Mouse (Mus musculus) midbrain, embryonic 11.5 days (tissue): Measurements from ENCODE around the gene Ppcdc. TPM values are rescaled to one million over a fixed set of nuclear protein-coding genes. Genes with fewer than 3 reads are reported as not detected.
"Not testable (repeated sequence)": the region's sequence is repeated elsewhere in the genome, so short reads cannot be mapped to it uniquely, and the experiment has no call there.

Source experiments
- ATAC-seq: fragments of 200-750 bp; cut with Nextera tagmentation; 2 replicates; pipeline ENCODE4 v1.8.0; 2017; ENCODE audit warnings: moderate TSS enrichment, moderate library complexity; ENCODE audit not compliant: low FRiP score
- DNase-seq: peaks from one replicate; pipeline ENCODE4 v3.0.0; 2015; ENCODE audit warnings: low spot score; ENCODE audit errors: missing footprints
- H3K27ac ChIP-seq: fragments of 300-500 bp; sonication (generic); 2 replicates; pipeline ENCODE4 v1.5.1; 2014; ENCODE audit warnings: low read depth, low read length
- H3K27me3 ChIP-seq: fragments of 300-500 bp; sonication (generic); 2 replicates; pipeline ENCODE4 v1.6.1; 2014; ENCODE audit warnings: mild to moderate bottlenecking, low read length, moderate library complexity, mixed read lengths; ENCODE audit not compliant: control insufficient read depth, insufficient read depth
- H3K36me3 ChIP-seq: fragments of 300-500 bp; sonication (generic); 2 replicates; pipeline ENCODE4 v1.6.1; 2014; ENCODE audit warnings: mild to moderate bottlenecking, low read length, moderate library complexity, mixed read lengths; ENCODE audit not compliant: control insufficient read depth, insufficient read depth
- H3K4me1 ChIP-seq: fragments of 300-500 bp; sonication (generic); 2 replicates; pipeline ENCODE4 v1.6.1; 2014; ENCODE audit warnings: low read length; ENCODE audit not compliant: control insufficient read depth, insufficient read depth
- H3K4me2 ChIP-seq: fragments of 300-500 bp; sonication (generic); 2 replicates; pipeline ENCODE4 v1.6.1; 2014; ENCODE audit warnings: mild to moderate bottlenecking, moderate library complexity
- H3K4me3 ChIP-seq: fragments of 300-500 bp; sonication (generic); 2 replicates; pipeline ENCODE4 v1.5.1; 2014; ENCODE audit warnings: low read depth, low read length
- H3K9ac ChIP-seq: fragments of 300-500 bp; sonication (generic); 2 replicates; pipeline ENCODE4 v1.6.1; 2014; ENCODE audit warnings: low read length
- H3K9me3 ChIP-seq: fragments of 300-500 bp; sonication (generic); 2 replicates; pipeline ENCODE4 v1.6.1; 2016; ENCODE audit warnings: low read length; ENCODE audit not compliant: control insufficient read depth
- WGBS: fragments of 180-500 bp; shearing (Covaris S2); extraction: QIAGEN DNeasy Blood & Tissue Kit; methylation state at CpG from one replicate; pipeline ENCODE4 v1.1.7; 2014; 5-methylcytosine and 5-hydroxymethylcytosine counted together
- polyA plus RNA-seq: library from polyadenylated mRNA; unstranded; fragments of >200 nt; fragmentation: Nextera tagmentation; extraction: Ambion mirVana; gene quantifications from 2 replicates; pipeline ENCODE4 v1.2.1, GENCODE M21; 2014

Gene Ppcdc
- polyA plus RNA-seq, 1 experiment from 2014 or later, result 22.9 TPM

GRCm38 (mm10) chr9:57433097-57434032, 6.6 kb downstream of the Ppcdc start:
- Histone ChIP-seq H3K4me1 (peaks cover 13% of the 10 kb centered on the region; the same call in 1 of the 2 replicates), H3K27me3 (no peaks in the 10 kb centered on the region), H3K27ac (no peak overlapping the region), H3K4me3 (no peak overlapping the region), H3K9me3 (no peaks in the 10 kb centered on the region), H3K36me3 (no peaks in the 10 kb centered on the region), H3K4me2 (no peak overlapping the region), H3K9ac (no peak overlapping the region)
- DNase-seq (peak; percentile 93), ATAC-seq (0 out of 2 replicates have a peak, but pooled peaks have one; percentile 52)
- WGBS, result 20% methylated on average over 11 of the region's 11 CpGs

GRCm38 (mm10) chr9:57432480-57432879, 7.4 kb downstream of the Ppcdc start:
- H3K4me3 ChIP-seq, result no peak overlapping the region
- peaks cover 14% of the 10 kb centered on the region; the same call in 1 of the 2 replicates for H3K4me1 ChIP-seq
- H3K4me2 ChIP-seq, result no peak overlapping the region
- H3K36me3 ChIP-seq, result no peaks in the 10 kb centered on the region
- ATAC-seq (no peak), DNase-seq (no peak)
- WGBS, result 90% methylated on average over 3 of the region's 3 CpGs
- H3K9me3 ChIP-seq, result no peaks in the 10 kb centered on the region
- H3K27me3 ChIP-seq, result no peaks in the 10 kb centered on the region
- no peak overlapping the region for H3K9ac ChIP-seq
- no peak overlapping the region for H3K27ac ChIP-seq

GRCm38 (mm10) chr9:57431202-57431601, 8.7 kb downstream of the Ppcdc start:
- H3K4me2 ChIP-seq, result no peak overlapping the region
- no peak overlapping the region for H3K27ac ChIP-seq
- ATAC-seq (no peak), DNase-seq (peak; percentile 87)
- no peaks in the 10 kb centered on the region for H3K36me3 ChIP-seq
- H3K9me3 ChIP-seq, result no peaks in the 10 kb centered on the region
- H3K4me1 ChIP-seq, result peaks cover 14% of the 10 kb centered on the region; the same call in 1 of the 2 replicates
- no peak overlapping the region for H3K4me3 ChIP-seq
- no peak overlapping the region for H3K9ac ChIP-seq
- WGBS, result 17% methylated on average over 9 of the region's 9 CpGs
- no peaks in the 10 kb centered on the region for H3K27me3 ChIP-seq

GRCm38 (mm10) chr9:57428391-57428790, 11.5 kb downstream of the Ppcdc start:
- no peaks in the 10 kb centered on the region for H3K9me3 ChIP-seq
- H3K27me3 ChIP-seq, result no peaks in the 10 kb centered on the region
- DNase-seq (no peak), ATAC-seq (no peak)
- H3K4me2 ChIP-seq, result no peak overlapping the region
- H3K27ac ChIP-seq, result no peak overlapping the region
- WGBS, result 46% methylated on average over 4 of the region's 4 CpGs
- H3K36me3 ChIP-seq, result no peaks in the 10 kb centered on the region
- no peak overlapping the region for H3K9ac ChIP-seq
- no peak overlapping the region for H3K4me3 ChIP-seq
- peaks cover 13% of the 10 kb centered on the region; the same call in 1 of the 2 replicates for H3K4me1 ChIP-seq

- Histone ChIP-seq H3K4me1 (peaks cover 11% of the 10 kb centered on the region; the same call in 1 of the 2 replicates), H3K27ac (no peak overlapping the region)
- no peak for DNase-seq
Observed at GRCm38 (mm10) chr9:57427937-57428336, 12.0 kb downstream of the Ppcdc start.

GRCm38 (mm10) chr9:57427123-57427522, 12.8 kb downstream of the Ppcdc start:
- not testable (repeated sequence) for H3K27ac ChIP-seq, H3K9me3 ChIP-seq, H3K4me2 ChIP-seq, H3K36me3 ChIP-seq, H3K27me3 ChIP-seq, H3K4me3 ChIP-seq, ATAC-seq, DNase-seq, H3K9ac ChIP-seq
- peaks cover 11% of the 10 kb centered on the region; the same call in 1 of the 2 replicates for H3K4me1 ChIP-seq
- 81% methylated on average over 4 of the region's 4 CpGs for WGBS

More at GRCm38 (mm10) chr9:57427937-57428336, 12.0 kb downstream of the Ppcdc start:
- Histone ChIP-seq H3K36me3 (no peaks in the 10 kb centered on the region), H3K4me2 (no peak overlapping the region), H3K9me3 (no peaks in the 10 kb centered on the region), H3K27me3 (no peaks in the 10 kb centered on the region), H3K9ac (no peak overlapping the region), H3K4me3 (no peak overlapping the region)
- no peak for ATAC-seq
- WGBS, result 71% methylated on average over 4 of the region's 4 CpGs

- DNase-seq, result no peak
- Histone ChIP-seq H3K9ac (no peak overlapping the region), H3K9me3 (no peaks in the 10 kb centered on the region), H3K4me3 (no peak overlapping the region), H3K4me2 (no peak overlapping the region), H3K36me3 (no peaks in the 10 kb centered on the region), H3K4me1 (peaks cover 4% of the 10 kb centered on the region; the same call in 1 of the 2 replicates), H3K27ac (no peak overlapping the region), H3K27me3 (no peaks in the 10 kb centered on the region)
- WGBS, result 78% methylated on average over 3 of the region's 3 CpGs
- ATAC-seq, result no peak
Observed at GRCm38 (mm10) chr9:57425116-57425515, 14.8 kb downstream of the Ppcdc start.

- H3K27ac ChIP-seq, result no peak overlapping the region
- ATAC-seq, result no peak
- H3K27me3 ChIP-seq, result no peaks in the 10 kb centered on the region
- no peak overlapping the region for H3K4me3 ChIP-seq
- no peak for DNase-seq
- no peaks in the 10 kb centered on the region for H3K36me3 ChIP-seq
- no peak overlapping the region for H3K4me2 ChIP-seq
- H3K4me1 ChIP-seq, result peaks cover 4% of the 10 kb centered on the region; the same call in 1 of the 2 replicates
- WGBS, result 74% methylated on average over 6 of the region's 6 CpGs
- no peak overlapping the region for H3K9ac ChIP-seq
- H3K9me3 ChIP-seq, result no peaks in the 10 kb centered on the region
Observed at GRCm38 (mm10) chr9:57424066-57424465, 15.9 kb downstream of the Ppcdc start.

GRCm38 (mm10) chr9:57421688-57422111, 18.2 kb downstream of the Ppcdc start:
- DNase-seq (no peak), ATAC-seq (no peak)
- no peaks in the 10 kb centered on the region for H3K27me3 ChIP-seq
- no peak overlapping the region for H3K4me3 ChIP-seq
- H3K4me2 ChIP-seq, result no peak overlapping the region
- no peak overlapping the region for H3K27ac ChIP-seq
- WGBS, result 80% methylated on average over 5 of the region's 5 CpGs
- no peaks in the 10 kb centered on the region for H3K36me3 ChIP-seq
- no peaks in the 10 kb centered on the region for H3K9me3 ChIP-seq
- H3K4me1 ChIP-seq, result no peaks in the 10 kb centered on the region
- H3K9ac ChIP-seq, result no peak overlapping the region
